In genomic region chr11:29825271-29825718, GRCm38 (mm10) we compare ENCODE assay signal across 9 mouse cellular contexts. TPM values are rescaled to one million over a fixed set of nuclear protein-coding genes. Genes with fewer than 3 reads are reported as not detected.
DNase-seq lines count a peak whose midpoint lies in the region; ATAC-seq and TF ChIP-seq lines count a peak whose summit lies in the region.
"Not testable (repeated sequence)": the region's sequence is repeated elsewhere in the genome, so short reads cannot be mapped to it uniquely, and the experiment has no call there.
"Had no signal": no experiment of that assay in that cellular context is flagged by ENCODE, and none has a peak within 500 bp of the region (broad histone marks: within the 10 kb centered on the region; RNA-seq: fewer than 3 reads in every experiment).

Gene 4931440F15Rik, minus strand, starts transcription at chr11:29825668.

- H3K27ac ChIP-seq in hindbrain, embryonic 11.5 days (ENCODE audit: low read depth, low read length); kidney, embryonic 16.5 days (ENCODE audit: low read length); liver, embryonic 14.5 days; midbrain, embryonic 11.5 days (ENCODE audit: low read depth, low read length); small intestine, adult 2 months (ENCODE audit: insufficient read depth, low read depth, low read length): not testable (repeated sequence)

- not testable (repeated sequence) for H3K9ac ChIP-seq in hindbrain, embryonic 11.5 days (ENCODE audit: low read depth, low read length); kidney, embryonic 16.5 days (replicated peaks; ENCODE audit: low read length); liver, embryonic 14.5 days (replicated peaks); midbrain, embryonic 11.5 days (ENCODE audit: low read length)

- H3K4me2 ChIP-seq in hindbrain, embryonic 11.5 days (replicated peaks; ENCODE audit: low read depth, low read length) = 0 out of 2 replicates have a peak within 1 kb of the TSS, but pooled peaks have one; percentile 17
- peak within 1 kb of the TSS; percentile 53 for H3K4me2 ChIP-seq in kidney, embryonic 16.5 days (replicated peaks; ENCODE audit: low read depth, low read length)
- peak within 1 kb of the TSS; percentile 22; the same call in 1 of the 2 replicates for H3K4me2 ChIP-seq in liver, embryonic 14.5 days (ENCODE audit: low read depth)
- H3K4me2 ChIP-seq in midbrain, embryonic 11.5 days = 0 out of 2 replicates have a peak within 1 kb of the TSS, but pooled peaks have one; percentile 24

- H3K4me1 ChIP-seq in hindbrain, embryonic 11.5 days (replicated peaks; ENCODE audit: control insufficient read depth, insufficient read depth, low read length); kidney, embryonic 16.5 days (ENCODE audit: insufficient read depth, low read length); liver, embryonic 14.5 days (replicated peaks; ENCODE audit: control insufficient read depth in 2 of 2, insufficient read depth in 2 of 2, low read length in 1 of 2); midbrain, embryonic 11.5 days (ENCODE audit: control insufficient read depth, insufficient read depth, low read length); small intestine, adult 2 months (ENCODE audit: control insufficient read depth, insufficient read depth, insufficient read length, low read length): not testable (repeated sequence)

- 0 out of 2 replicates have a peak within 1 kb of the TSS, but pooled peaks have one; percentile 8 for H3K4me3 ChIP-seq in hindbrain, embryonic 11.5 days (ENCODE audit: low read depth, low read length)
- H3K4me3 ChIP-seq in kidney, embryonic 16.5 days (ENCODE audit: low read length) = peak within 1 kb of the TSS; percentile 28
- not testable (repeated sequence) for H3K4me3 ChIP-seq in liver, embryonic 14.5 days (ENCODE audit: insufficient read depth in 1 of 2, low read depth in 2 of 2, low read length in 2 of 2); midbrain, embryonic 11.5 days (ENCODE audit: low read depth, low read length)
- peak within 1 kb of the TSS; percentile 33; the same call in 1 of the 2 replicates for H3K4me3 ChIP-seq in small intestine, adult 2 months (ENCODE audit: low read depth, low read length)

- H3K27me3 ChIP-seq in hindbrain, embryonic 11.5 days (ENCODE audit: control insufficient read depth, insufficient read depth, low read length) = peaks cover 10% of the 10 kb centered on the region
- H3K27me3 ChIP-seq in kidney, embryonic 16.5 days (ENCODE audit: insufficient read depth, low read length); small intestine, adult 2 months (ENCODE audit: control insufficient read depth, insufficient read depth, low read length): not testable (repeated sequence)
- peaks cover 14% of the 10 kb centered on the region for H3K27me3 ChIP-seq in liver, embryonic 14.5 days (ENCODE audit: control insufficient read depth, insufficient read depth, low read length)
- peaks cover 13% of the 10 kb centered on the region for H3K27me3 ChIP-seq in midbrain, embryonic 11.5 days (ENCODE audit: control insufficient read depth, insufficient read depth, low read length)

- WGBS in hindbrain, embryonic 11.5 days = 37% methylated on average over 21 of the region's 21 CpGs
- WGBS in kidney, embryonic 16.5 days = 36% methylated on average over 21 of the region's 21 CpGs
- WGBS in liver, embryonic 14.5 days (ENCODE audit: insufficient replicate concordance) = 43% methylated on average over 21 of the region's 21 CpGs
- WGBS in midbrain, embryonic 11.5 days = 48% methylated on average over 21 of the region's 21 CpGs
- 29% methylated on average over 21 of the region's 21 CpGs for WGBS in small intestine, adult 2 months

- ATAC-seq in erythroblast, adult 5-6 weeks (replicated peaks; ENCODE audit: low FRiP score, poor library complexity, severe bottlenecking) = 0 out of 2 replicates have a peak, but pooled peaks have one; percentile 21
- ATAC-seq in granulocyte monocyte progenitor cell, adult 5-6 weeks (replicated peaks; ENCODE audit: poor library complexity, severe bottlenecking) = peak; percentile 52
- 0 out of 2 replicates have a peak, but pooled peaks have one; percentile 13 for ATAC-seq in hindbrain, embryonic 11.5 days (ENCODE audit: low FRiP score)
- peak; percentile 42; the same call in 1 of the 2 replicates for ATAC-seq in kidney, embryonic 16.5 days (ENCODE audit: low FRiP score, low TSS enrichment)
- ATAC-seq in liver, embryonic 14.5 days (ENCODE audit: insufficient read depth) = not testable (repeated sequence)
- ATAC-seq in midbrain, embryonic 11.5 days (ENCODE audit: low FRiP score) = peak; percentile 8; the same call in 1 of the 2 replicates

- H3K9me3 ChIP-seq in hindbrain, embryonic 11.5 days (ENCODE audit: control insufficient read depth, low read length); kidney, embryonic 16.5 days (ENCODE audit: low read length); liver, embryonic 14.5 days (ENCODE audit: control insufficient read depth, low read length); midbrain, embryonic 11.5 days (ENCODE audit: control insufficient read depth, low read length): not testable (repeated sequence)

- TF ChIP-seq EP300 in liver, embryonic 14.5 days (IDR thresholded peaks at IDR 0.05; ENCODE audit: low read depth) = not testable (repeated sequence)

- TF ChIP-seq POLR2A in small intestine, adult 2 months (IDR thresholded peaks at IDR 0.05; ENCODE audit: low read depth, low read length) = not testable (repeated sequence)

- peak; percentile 25 for DNase-seq in R1 (ENCODE audit: low read depth, low spot score)
- not testable (repeated sequence) for DNase-seq in hindbrain, embryonic 11.5 days (ENCODE audit: low spot score); liver, embryonic 14.5 days (ENCODE audit: low read depth in 3 of 3, low spot score in 3 of 3); midbrain, embryonic 11.5 days (ENCODE audit: low spot score, missing footprints)

- not testable (repeated sequence) for TF ChIP-seq CTCF in liver, embryonic 14.5 days (IDR thresholded peaks at IDR 0.05; ENCODE audit: low read depth); small intestine, adult 2 months (IDR thresholded peaks at IDR 0.05; ENCODE audit: extremely low read depth, insufficient read length, insufficient replicate concordance, low read depth, low read length)

- H3K36me3 ChIP-seq in hindbrain, embryonic 11.5 days (ENCODE audit: control insufficient read depth, insufficient read depth, low read length); kidney, embryonic 16.5 days (ENCODE audit: insufficient read depth, low read length); liver, embryonic 14.5 days (replicated peaks; ENCODE audit: control insufficient read depth, insufficient read depth, low read depth); midbrain, embryonic 11.5 days (ENCODE audit: control insufficient read depth, insufficient read depth, low read length); small intestine, adult 2 months (ENCODE audit: control insufficient read depth, insufficient read depth, low read length): not testable (repeated sequence)

RNA-seq across cellular contexts. Expression of gene 4931440F15Rik, which starts in this region (rescaled TPM):
- not detected in 2 replicates for total RNA-seq in erythroblast, adult 5-6 weeks (2015; ENCODE audit: low replicate concordance)
- not detected in 2 replicates for total RNA-seq in erythroblast, adult 5-6 weeks (2017; ENCODE audit: low replicate concordance)
- total RNA-seq in granulocyte monocyte progenitor cell, adult 5-6 weeks (2014; fragmentation: Nextera tagmentation) = not detected in 2 replicates
- 0.21 TPM in 1 of 2 replicates, not detected in the other for total RNA-seq in granulocyte monocyte progenitor cell, adult 5-6 weeks (2017)
- polyA plus RNA-seq in hindbrain, embryonic 11.5 days (2014; fragmentation: Nextera tagmentation; extraction: Ambion mirVana) = 0.06 and 0.08 TPM in 2 replicates
- polyA plus RNA-seq in kidney, embryonic 16.5 days (2015; fragmentation: Nextera tagmentation; extraction: Ambion mirVana) = 0.05 and 0.17 TPM in 2 replicates
- 0.13 and 0.14 TPM in 2 replicates for polyA plus RNA-seq in liver, embryonic 14.5 days (2012; rRNA removed)
- 0.20 and 0.25 TPM in 2 replicates for polyA plus RNA-seq in liver, embryonic 14.5 days (2014; fragmentation: Nextera tagmentation; extraction: Ambion mirVana)
- 0.11 TPM in 1 of 2 replicates, not detected in the other for polyA plus RNA-seq in midbrain, embryonic 11.5 days (2014; fragmentation: Nextera tagmentation; extraction: Ambion mirVana)
- polyA plus RNA-seq in small intestine, adult 2 months (2012; rRNA removed) = 0.03 and 0.08 TPM in 2 replicates
- total RNA-seq: neutrophil, adult 5-6 weeks had no signal

Comparison
In these comparisons a context has a peak if more than half of its experiments do, and no peak if none do; other contexts are left out.
1. Peak in ATAC-seq in erythroblast, adult 5-6 weeks; RNA of the gene not detected or under 1 TPM.
2. Peak in ATAC-seq in granulocyte monocyte progenitor cell, adult 5-6 weeks; RNA of the gene not detected or under 1 TPM.
3. Peak in ATAC-seq, H3K4me3 ChIP-seq and H3K4me2 ChIP-seq in hindbrain, embryonic 11.5 days; RNA of the gene not detected or under 1 TPM.
4. Peak in ATAC-seq, H3K4me3 ChIP-seq and H3K4me2 ChIP-seq in kidney, embryonic 16.5 days; RNA of the gene not detected or under 1 TPM.
5. Peak in ATAC-seq and H3K4me2 ChIP-seq in midbrain, embryonic 11.5 days; RNA of the gene not detected or under 1 TPM.